Mouse (Mus musculus): ENCODE measurements around the gene Stam.
"Not testable (repeated sequence)": the region's sequence is repeated elsewhere in the genome, so short reads cannot be mapped to it uniquely, and the experiment has no call there.

Stam gene

GRCm38 (mm10) chr2:14191601-14192000 is 117.7 kb downstream of the Stam start:
- DNase-seq (ENCODE audit: low read depth) = no peak

- peak; percentile 28 for DNase-seq (ENCODE audit: low read depth)
Measured at GRCm38 (mm10) chr2:14192046-14192445, 118.1 kb downstream of the Stam start.

DNA sequence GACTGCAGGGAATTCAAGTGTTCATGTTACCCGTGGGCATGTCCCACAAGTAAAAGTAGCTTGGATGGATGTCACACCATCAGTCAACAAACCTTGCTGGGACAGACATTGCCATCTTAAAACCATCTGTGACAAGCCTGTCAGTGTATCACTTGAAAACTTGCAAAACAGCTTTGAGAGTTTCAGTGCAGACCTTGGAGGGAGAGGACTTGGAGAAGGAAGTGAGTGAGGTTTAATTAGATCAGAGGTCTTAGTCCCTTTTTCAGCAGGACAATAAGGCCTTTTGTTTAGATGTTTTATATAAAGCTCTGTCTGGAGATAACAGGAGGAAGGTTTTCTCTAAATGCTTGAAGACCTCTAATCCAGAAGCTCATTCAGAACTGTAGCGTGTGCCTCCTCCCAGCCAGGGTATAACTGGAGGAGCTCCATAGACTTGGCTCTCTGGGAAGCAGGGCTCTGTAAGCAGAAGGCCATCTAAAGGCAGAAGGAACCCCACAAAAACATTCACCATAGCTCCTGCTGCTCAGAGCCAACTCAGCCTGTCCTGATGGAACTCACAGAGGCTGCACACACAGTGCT is 124.5 kb downstream of the Stam start:
- not testable (repeated sequence) for DNase-seq (ENCODE audit: low read depth)
